Mouse (Mus musculus) inflammation-experienced regulatory T-cells, adult 6 months (primary cell): Measurements from ENCODE around the gene Lrrc73. TPM values are rescaled to one million over a fixed set of nuclear protein-coding genes. Genes with fewer than 3 reads are reported as not detected.

Experiments
- ATAC-seq: one replicate; pipeline ENCODE4 v1.8.0; 2017
- polyA plus RNA-seq, 3 experiments: library from polyadenylated mRNA; unstranded; fragments of 100-300 nt; shearing (Covaris generic); gene quantifications; one replicate each; pipeline ENCODE4 v1.2.1; 2017

Gene Lrrc73
- polyA plus RNA-seq, 3 experiments from 2014 or later: 0.28 TPM; not detected in 2

DNA sequence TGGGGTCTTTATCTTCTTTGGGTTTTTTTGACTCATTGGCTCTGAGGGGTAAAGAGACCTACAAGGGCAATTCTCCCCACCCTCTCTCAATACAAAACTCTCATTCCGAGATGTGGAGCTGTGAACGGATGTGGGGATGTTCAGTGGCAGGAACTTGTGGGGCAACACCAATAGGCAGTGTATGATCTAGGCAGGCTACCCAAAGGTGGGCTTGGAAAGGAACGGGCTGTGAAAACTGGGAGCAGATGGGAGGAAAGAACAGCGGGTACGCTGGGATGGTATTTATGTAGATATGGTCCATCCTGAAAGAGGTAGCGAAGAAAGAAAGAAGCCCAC, 43.7 kb downstream of the Lrrc73 start:
- peak; percentile 15 for ATAC-seq

DNA sequence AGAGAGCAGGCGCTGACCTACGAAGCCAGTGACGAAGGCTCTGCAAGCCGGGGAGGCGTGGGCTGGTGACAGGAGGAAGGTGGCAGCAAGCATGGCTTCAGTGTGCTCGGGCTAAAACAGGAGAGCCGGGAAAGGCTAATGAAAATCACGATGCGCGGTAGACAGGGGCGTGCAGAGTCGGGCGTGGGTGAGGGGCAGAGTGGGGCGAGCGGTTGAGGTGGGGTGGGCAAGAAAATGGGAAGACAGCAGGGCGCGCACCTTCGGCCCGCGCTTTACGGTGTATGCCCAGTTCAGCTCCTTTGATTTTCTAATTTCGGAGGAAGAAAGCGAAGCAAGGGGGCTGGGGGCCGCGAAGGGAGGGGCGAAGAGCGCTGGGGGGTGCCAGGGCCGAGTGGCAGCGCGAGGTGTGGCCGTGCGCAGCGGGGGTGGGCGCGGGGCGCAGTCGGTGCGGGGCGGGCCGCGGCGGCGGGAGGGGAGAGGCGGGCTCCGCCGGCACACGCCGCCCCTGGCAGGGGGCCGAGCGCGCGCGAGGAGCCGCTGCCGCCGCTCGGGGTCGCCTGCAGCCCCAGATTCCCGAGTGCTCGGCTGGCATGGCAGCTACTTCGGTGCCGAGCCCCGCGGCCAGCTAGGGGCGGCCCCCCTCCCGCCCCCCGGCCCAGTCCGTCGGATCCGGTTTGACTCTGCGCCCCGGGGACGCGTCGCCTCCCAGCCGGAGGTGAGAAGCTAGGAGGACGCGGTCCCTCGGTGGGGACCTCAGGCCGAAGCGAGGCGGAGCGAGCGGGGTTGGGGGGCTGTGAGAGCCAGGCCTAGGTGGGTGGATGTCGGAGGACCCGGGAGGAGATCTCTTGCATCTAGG, 44.3 kb downstream of the Lrrc73 start, which contains the start of gene Dlk2:
Gene Dlk2, plus strand, starts transcription at position 58 of the 856 bp plus-strand sequence.
- ATAC-seq: no peak

DNA sequence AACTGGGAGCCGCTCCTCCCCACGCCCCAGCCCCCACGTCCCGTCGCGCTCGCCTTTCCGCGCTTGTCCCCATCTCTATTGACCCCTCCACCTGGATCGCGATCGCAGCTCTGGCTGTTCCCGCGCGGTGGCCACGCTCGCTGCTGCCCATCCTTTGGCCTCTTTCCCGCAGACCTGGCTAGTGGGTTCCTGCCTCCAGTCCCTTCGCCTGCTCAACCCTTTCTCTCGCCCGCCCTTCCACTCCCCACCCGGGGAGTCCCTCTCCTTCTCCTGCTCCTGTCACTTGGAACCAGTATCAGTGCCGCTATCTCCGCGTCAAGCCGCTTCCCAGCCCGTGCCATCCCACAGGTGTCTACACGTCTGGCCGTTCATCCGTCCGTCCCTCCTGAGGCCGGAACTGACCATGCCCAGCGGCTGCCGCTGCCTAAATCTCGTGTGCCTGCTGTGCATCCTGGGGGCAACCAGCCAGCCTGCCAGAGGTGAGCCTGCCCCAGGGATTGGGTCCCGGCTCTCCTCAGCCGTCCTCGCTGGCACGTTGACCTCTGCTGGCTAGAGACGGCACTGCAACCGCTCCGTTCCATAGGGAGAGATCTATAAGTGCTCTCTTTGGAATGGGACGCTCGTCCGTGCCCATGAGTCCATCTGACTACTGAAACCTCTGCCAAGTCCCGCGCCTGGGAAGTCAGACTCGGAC, 45.0 kb downstream of the Lrrc73 start:
- peak; percentile 90 for ATAC-seq

DNA sequence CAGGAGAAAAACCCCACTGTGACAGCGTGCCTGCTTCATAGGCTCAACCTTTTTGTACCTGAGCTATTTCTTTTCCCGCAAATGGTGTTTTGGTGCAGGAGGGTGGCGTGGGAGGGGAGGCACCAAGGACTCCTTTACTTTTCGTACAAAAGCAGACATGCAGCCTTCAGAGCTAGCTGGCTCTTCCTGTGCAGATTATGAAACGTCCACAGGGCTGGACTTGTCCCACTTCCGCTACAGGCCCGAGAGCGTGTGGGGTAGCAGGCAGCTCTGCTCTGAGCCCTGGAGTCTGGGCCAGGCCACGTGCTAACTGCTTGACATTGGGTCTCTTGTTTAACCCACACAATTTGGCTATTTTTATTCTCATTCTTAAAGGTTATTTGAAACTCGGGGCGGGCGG, 48.6 kb downstream of the Lrrc73 start:
- no peak for ATAC-seq

DNA sequence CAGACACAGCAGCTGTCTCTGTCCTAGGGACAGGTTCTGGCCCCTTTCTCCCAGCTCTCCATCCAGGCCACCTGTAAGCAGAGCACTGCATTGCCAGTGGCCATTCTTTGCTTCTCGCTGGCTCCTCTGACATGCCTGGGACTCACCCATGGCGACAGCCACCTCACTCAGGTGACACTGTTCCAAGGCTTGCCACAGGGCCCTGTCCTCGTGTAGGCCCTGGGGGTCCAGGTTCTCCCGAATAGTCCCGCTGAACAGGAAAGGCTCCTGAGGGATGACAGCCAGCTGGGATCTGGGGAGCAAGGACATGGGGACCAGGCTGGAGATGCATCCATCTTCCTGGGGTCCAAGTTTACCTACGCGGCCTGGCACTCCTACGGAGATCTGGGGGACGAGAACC, 50.9 kb downstream of the Lrrc73 start:
- ATAC-seq: no peak

Other genes with a start within 250 kb of the Lrrc73 start
- gene Vegfa, start 221.2 kb upstream of the Lrrc73 start, polyA plus RNA-seq: not detected
- gene Mrps18a, start 142.5 kb upstream of the Lrrc73 start, polyA plus RNA-seq: 100 to 1,000 TPM in 2 of 3 experiments, 10 to 100 TPM in 1; 97.0 to 127 (median 110) TPM
- gene Rsph9, start 109.3 kb upstream of the Lrrc73 start, polyA plus RNA-seq: 1 to 10 TPM in 2 of 3 experiments, under 1 TPM in 1; 0.94 to 2.3 (median 1.3) TPM
- 10 to 100 TPM; 47.3 to 55.4 (median 53.1) TPM for gene Mad2l1bp, start 100.0 kb upstream of the Lrrc73 start, polyA plus RNA-seq
- gene Gtpbp2, start 92.5 kb upstream of the Lrrc73 start, polyA plus RNA-seq: 10 to 100 TPM; 47.8 to 71.3 (median 51.3) TPM
- 10 to 100 TPM in 1 of 3 experiments, 1 to 10 TPM in 2; 6.4 to 20.1 (median 8.2) TPM for gene Polh, start 50.9 kb upstream of the Lrrc73 start, polyA plus RNA-seq
- 10 to 100 TPM; 24.9 to 35.4 (median 28.8) TPM for gene Xpo5, start 50.7 kb upstream of the Lrrc73 start, polyA plus RNA-seq
- gene Polr1c, start 5.5 kb upstream of the Lrrc73 start, polyA plus RNA-seq: 100 to 1,000 TPM in 2 of 3 experiments, 10 to 100 TPM in 1; 76.3 to 119 (median 100) TPM
- 10 to 100 TPM; 44.2 to 58.7 (median 47.1) TPM for gene Yipf3, start 5.5 kb upstream of the Lrrc73 start, polyA plus RNA-seq
- gene Tjap1, start 29.5 kb downstream of the Lrrc73 start, polyA plus RNA-seq: 10 to 100 TPM; 16.2 to 20.0 (median 19.1) TPM
- not detected for gene Dlk2, start 43.9 kb downstream of the Lrrc73 start, polyA plus RNA-seq
- gene Abcc10, start 74.8 kb downstream of the Lrrc73 start, polyA plus RNA-seq: 1 to 10 TPM; 1.8 to 3.9 (median 2.8) TPM
- 1 to 10 TPM; 2.5 to 5.7 (median 3.9) TPM for gene Zfp318, start 130.2 kb downstream of the Lrrc73 start, polyA plus RNA-seq
- not detected for gene Crip3, start 175.4 kb downstream of the Lrrc73 start, polyA plus RNA-seq
- gene Slc22a7, start 184.9 kb downstream of the Lrrc73 start, polyA plus RNA-seq: not detected
- 1 to 10 TPM in 1 of 3 experiments, under 1 TPM in 2; 0.57 to 1.2 (median 0.58) TPM for gene Ttbk1, start 234.1 kb downstream of the Lrrc73 start, polyA plus RNA-seq
- 10 to 100 TPM in 1 of 3 experiments, 1 to 10 TPM in 2; 4.6 to 17.6 (median 6.8) TPM for gene Dnph1, start 243.2 kb downstream of the Lrrc73 start, polyA plus RNA-seq